Mouse (Mus musculus): ENCODE measurements around the gene Zfp622. TPM values are rescaled to one million over a fixed set of nuclear protein-coding genes. Genes with fewer than 3 reads are reported as not detected.

The Zfp622 gene
- polyA plus RNA-seq, 1 experiment = 13.6 TPM

DNA sequence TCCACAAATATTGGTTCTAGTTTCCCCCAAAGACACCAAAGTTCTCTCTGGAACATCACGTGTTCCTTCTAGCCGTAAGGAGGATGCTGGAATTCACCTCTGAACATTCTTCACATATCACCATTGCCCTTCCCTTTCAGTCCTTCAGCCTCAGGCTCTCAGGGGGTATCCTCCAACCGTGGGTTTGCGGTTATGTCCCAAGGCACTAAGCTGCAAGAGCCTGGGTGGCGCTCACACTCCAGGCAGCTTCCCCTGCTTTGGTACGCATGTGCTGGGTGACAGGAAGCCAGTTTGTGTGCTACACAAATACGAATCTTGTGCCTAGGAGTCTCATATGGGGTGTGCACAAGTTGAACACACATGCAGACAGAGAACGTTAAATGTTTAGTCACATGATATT is 36.8 kb upstream of the Zfp622 start:
- WGBS = 70% methylated on average over 8 of the region's 8 CpGs
- no peak for DNase-seq
- TF ChIP-seq POLR2A (IDR thresholded peaks at IDR 0.05; ENCODE audit: borderline replicate concordance, extremely low read depth, low read depth, low read length) (no peak), CTCF (IDR thresholded peaks at IDR 0.05; ENCODE audit: insufficient read depth, low read length) (no peak)
- no peak overlapping the region for H3K4me3 ChIP-seq (replicated peaks; ENCODE audit: extremely low read depth, low read depth, low read length)
- H3K4me1 ChIP-seq (ENCODE audit: control insufficient read depth, insufficient read depth, low read length) = peaks cover 7% of the 10 kb centered on the region

DNA sequence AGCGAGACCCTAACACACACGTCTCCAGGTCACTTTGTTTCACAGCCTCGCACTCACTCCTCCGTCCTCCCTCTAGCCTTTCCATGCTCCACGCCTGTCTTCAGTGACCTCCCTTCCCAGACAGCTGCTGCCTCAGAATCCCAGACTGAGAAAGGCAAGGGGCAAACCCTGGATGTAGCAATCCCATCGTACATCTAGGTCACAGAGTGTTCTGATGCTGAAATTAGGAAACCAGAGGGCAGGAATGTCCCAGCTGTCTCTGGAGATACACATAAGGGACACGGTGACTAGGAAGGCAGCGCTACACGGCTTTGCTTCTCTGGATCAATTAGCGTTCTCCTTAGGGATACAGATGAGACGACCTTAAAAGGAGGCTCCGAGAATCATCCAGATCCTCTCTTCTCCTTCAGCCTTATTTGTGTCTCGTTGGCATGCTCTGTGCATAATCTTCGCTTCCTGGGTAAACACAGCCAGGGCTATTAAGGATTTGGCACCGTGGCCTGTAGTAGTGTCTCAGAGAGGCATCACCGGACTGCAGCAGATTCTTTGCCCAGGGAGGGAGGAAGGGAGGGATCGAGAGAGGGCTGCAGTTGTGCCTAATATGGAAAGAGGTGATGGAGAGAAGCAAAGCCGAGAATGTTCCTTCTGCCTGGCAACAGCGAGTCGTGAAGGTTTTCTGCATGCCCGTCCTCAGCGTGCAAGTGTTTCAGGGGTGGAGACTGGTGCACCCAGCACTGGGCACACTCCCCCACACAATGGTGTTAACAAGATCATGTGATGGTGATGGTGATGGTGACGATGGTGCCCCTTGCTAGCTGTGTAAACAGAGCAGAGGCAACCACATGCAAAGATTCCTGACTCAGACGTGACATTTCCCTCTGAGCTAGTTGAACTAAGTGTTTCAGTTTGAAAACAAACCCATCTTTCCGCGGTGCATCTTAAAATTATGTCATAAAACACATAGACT is 35.6 kb upstream of the Zfp622 start:
- TF ChIP-seq POLR2A (IDR thresholded peaks at IDR 0.05; ENCODE audit: borderline replicate concordance, extremely low read depth, low read depth, low read length) (no peak), CTCF (IDR thresholded peaks at IDR 0.05; ENCODE audit: insufficient read depth, low read length) (no peak)
- peaks cover 7% of the 10 kb centered on the region; the same call in 1 of the 2 replicates for H3K4me1 ChIP-seq (ENCODE audit: control insufficient read depth, insufficient read depth, low read length)
- no peak for DNase-seq
- WGBS = 56% methylated on average over 26 of the region's 26 CpGs
- no peak overlapping the region for H3K4me3 ChIP-seq (replicated peaks; ENCODE audit: extremely low read depth, low read depth, low read length)

DNA sequence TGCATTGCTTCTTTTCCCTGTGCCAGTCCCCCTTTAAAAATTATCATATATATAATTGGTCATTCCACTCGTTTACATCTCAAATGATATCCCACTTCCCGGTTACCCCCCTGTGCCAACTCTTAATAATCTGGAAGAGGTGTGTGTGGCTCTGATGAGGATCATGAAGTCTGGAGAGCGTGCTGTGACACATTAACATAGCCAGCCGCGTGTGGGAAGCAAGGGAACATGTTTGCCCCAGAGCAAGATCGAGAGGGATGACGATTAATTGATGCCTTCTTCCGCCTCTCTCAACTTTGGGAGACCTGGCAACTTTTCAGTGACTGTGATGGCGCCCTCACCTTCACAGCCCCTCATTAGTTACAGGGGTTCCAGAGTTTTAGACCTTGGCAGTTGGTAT is 34.5 kb upstream of the Zfp622 start:
- no peak overlapping the region for H3K4me3 ChIP-seq (replicated peaks; ENCODE audit: extremely low read depth, low read depth, low read length)
- no peak for DNase-seq
- 78% methylated on average over 9 of the region's 9 CpGs for WGBS
- TF ChIP-seq POLR2A (IDR thresholded peaks at IDR 0.05; ENCODE audit: borderline replicate concordance, extremely low read depth, low read depth, low read length) (no peak), CTCF (IDR thresholded peaks at IDR 0.05; ENCODE audit: insufficient read depth, low read length) (no peak)
- H3K4me1 ChIP-seq (ENCODE audit: control insufficient read depth, insufficient read depth, low read length) = peaks cover 7% of the 10 kb centered on the region; the same call in 1 of the 2 replicates

DNA sequence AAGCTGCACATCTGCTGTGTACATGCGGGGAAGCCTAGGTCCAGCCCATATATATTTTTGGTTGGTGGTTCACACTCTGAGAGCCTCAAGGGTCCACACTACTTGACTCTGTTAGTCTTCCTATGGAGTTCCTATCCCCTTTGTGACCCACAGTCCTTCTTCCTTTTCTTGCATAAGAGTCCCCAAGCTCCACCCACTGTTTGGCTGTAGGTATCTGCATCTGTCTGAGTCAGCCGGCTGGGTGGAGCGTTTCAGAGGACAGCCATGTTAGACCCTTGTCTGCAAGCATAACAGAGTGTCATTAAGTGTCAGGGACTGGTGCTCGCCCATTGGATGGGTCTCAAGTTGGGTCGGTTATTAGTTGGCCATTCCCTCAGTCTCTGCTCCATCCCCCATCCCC is 33.6 kb upstream of the Zfp622 start:
- H3K4me3 ChIP-seq (replicated peaks; ENCODE audit: extremely low read depth, low read depth, low read length) = no peak overlapping the region
- WGBS = 69% methylated on average over 5 of the region's 5 CpGs
- peaks cover 5% of the 10 kb centered on the region; the same call in 1 of the 2 replicates for H3K4me1 ChIP-seq (ENCODE audit: control insufficient read depth, insufficient read depth, low read length)
- TF ChIP-seq CTCF (IDR thresholded peaks at IDR 0.05; ENCODE audit: insufficient read depth, low read length) (no peak), POLR2A (IDR thresholded peaks at IDR 0.05; ENCODE audit: borderline replicate concordance, extremely low read depth, low read depth, low read length) (no peak)
- DNase-seq = no peak

DNA sequence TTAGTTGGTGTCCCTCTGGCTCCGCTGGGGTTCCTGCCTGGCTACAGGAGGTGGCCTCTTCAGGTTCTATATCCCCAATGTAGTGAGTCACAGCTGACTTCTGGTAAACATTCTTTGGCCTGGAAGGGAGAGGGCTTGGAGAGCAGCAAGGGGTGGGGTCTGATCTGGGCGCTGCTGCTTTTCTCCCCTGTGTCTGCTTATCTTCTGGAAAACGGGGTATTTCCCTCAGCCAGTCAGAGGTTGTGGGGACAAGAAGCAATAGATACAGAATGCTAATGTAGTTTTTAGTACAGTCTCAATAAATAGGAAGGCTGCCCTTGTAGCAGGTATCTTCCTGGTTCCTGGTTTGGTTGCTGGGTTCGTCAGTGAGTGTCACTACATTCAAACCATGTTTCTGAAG is 33.1 kb upstream of the Zfp622 start:
- no peak for DNase-seq
- 61% methylated on average over 4 of the region's 4 CpGs for WGBS
- H3K4me1 ChIP-seq (ENCODE audit: control insufficient read depth, insufficient read depth, low read length) = peaks cover 8% of the 10 kb centered on the region; the same call in 1 of the 2 replicates

DNA sequence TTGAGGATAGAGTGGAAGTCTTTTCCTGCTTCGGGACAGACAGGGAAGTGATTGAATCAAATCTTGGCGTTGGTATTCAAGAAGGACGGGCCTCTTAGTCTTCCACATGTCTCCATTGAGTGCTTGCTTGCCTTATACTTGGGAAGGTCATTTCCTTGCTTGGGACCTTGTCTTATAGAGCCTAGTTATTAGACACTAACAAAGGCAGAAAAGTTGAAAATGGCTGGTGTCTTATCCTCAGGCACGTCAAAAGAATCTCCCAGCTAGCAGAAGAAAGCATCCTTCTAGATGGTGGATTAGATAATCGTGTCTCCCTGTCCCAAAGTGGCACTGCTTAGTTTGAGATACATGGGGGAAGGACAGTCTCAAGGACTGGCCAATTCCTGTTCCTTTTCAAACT is 28.2 kb upstream of the Zfp622 start:
- 50% methylated on average over 5 of the region's 5 CpGs for WGBS
- H3K4me3 ChIP-seq (replicated peaks; ENCODE audit: extremely low read depth, low read depth, low read length) = no peak overlapping the region
- peaks cover 5% of the 10 kb centered on the region; the same call in 1 of the 2 replicates for H3K4me1 ChIP-seq (ENCODE audit: control insufficient read depth, insufficient read depth, low read length)
- no peak for DNase-seq
- TF ChIP-seq POLR2A (IDR thresholded peaks at IDR 0.05; ENCODE audit: borderline replicate concordance, extremely low read depth, low read depth, low read length) = no peak
- no peak for TF ChIP-seq CTCF (IDR thresholded peaks at IDR 0.05; ENCODE audit: insufficient read depth, low read length)

More for the DNA sequence above, 33.1 kb upstream of the Zfp622 start:
- no peak overlapping the region for H3K4me3 ChIP-seq (replicated peaks; ENCODE audit: extremely low read depth, low read depth, low read length)
- TF ChIP-seq CTCF (IDR thresholded peaks at IDR 0.05; ENCODE audit: insufficient read depth, low read length) (no peak), POLR2A (IDR thresholded peaks at IDR 0.05; ENCODE audit: borderline replicate concordance, extremely low read depth, low read depth, low read length) (no peak)

DNA sequence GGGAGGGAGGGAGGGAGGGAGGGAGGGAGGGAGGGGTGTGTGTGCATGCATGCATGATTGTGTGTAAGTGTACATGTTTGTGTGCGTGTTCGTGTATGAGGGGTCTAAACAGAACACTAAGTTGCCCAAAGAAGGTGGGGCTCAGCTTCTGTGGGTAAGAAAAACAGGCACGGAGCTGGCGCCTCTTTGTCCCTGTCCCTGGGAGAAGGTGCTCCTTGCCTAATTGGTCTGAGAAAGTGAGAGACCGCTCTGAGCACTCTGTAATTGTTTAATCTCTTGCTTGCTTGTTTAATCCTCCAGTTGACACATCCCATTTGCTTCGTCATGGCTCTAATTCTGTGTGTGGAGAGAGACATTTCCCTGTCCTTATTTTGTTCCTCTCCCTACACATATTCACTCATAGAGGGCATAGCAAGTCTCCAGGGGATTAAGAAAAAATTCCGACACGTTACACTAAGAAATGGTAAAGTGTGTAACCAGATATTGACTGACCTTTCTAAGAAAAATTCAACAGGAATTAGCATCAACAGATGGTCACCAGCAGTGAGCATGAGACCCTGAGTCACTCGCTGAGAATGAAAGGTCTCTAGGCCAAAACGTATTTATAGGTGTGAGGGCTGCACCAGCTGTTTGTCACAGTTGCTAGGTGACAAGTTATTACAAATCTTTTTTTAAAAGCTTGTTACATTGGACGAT is 27.6 kb upstream of the Zfp622 start:
- Histone ChIP-seq H3K4me3 (replicated peaks; ENCODE audit: extremely low read depth, low read depth, low read length) (no peak overlapping the region), H3K4me1 (ENCODE audit: control insufficient read depth, insufficient read depth, low read length) (peaks cover 5% of the 10 kb centered on the region; the same call in 1 of the 2 replicates)
- TF ChIP-seq POLR2A (IDR thresholded peaks at IDR 0.05; ENCODE audit: borderline replicate concordance, extremely low read depth, low read depth, low read length) = no peak
- TF ChIP-seq CTCF (IDR thresholded peaks at IDR 0.05; ENCODE audit: insufficient read depth, low read length) = no peak
- 51% methylated on average over 11 of the region's 11 CpGs for WGBS
- DNase-seq = no peak

DNA sequence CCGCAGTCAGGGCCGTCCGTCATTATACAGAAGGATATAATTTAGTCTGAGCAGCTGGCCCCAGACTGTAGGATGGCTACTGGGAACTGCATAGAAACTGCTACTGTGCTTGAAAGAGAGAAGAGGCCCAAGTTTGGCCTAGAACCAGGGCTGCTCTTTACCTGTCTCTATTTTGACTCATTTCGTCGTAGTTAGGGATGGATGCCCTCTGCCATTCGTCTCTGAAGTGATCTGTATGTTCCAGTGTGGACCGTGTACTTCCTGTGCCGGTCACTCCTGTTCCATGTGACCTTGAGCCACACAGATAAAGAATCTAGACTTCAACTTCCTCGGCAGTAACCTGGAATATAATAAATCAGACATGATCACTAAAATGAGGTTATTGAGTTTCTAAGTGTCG is 26.5 kb upstream of the Zfp622 start:
- 74% methylated on average over 10 of the region's 10 CpGs for WGBS
- TF ChIP-seq CTCF (IDR thresholded peaks at IDR 0.05; ENCODE audit: insufficient read depth, low read length) (no peak), POLR2A (IDR thresholded peaks at IDR 0.05; ENCODE audit: borderline replicate concordance, extremely low read depth, low read depth, low read length) (no peak)
- DNase-seq = no peak
- Histone ChIP-seq H3K4me1 (ENCODE audit: control insufficient read depth, insufficient read depth, low read length) (peaks cover 5% of the 10 kb centered on the region; the same call in 1 of the 2 replicates), H3K4me3 (replicated peaks; ENCODE audit: extremely low read depth, low read depth, low read length) (no peak overlapping the region)

DNA sequence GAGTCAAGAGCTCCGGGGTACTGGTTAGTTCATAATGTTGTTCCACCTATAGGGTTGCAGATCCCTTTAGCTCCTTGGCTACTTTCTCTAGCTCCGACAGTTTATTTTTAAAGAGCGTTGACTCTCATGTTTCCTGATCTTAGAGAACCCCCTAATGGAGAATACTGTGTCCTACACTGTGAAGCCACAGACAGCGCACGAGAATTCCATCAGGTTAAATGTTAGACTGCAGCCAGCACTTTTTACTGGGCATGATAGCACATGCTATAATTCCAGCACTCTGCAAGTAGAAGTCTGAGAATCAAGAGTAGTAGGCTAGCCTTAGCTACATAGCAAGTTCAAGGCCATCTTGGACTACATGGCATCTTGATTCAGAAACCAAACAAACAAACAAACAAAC is 24.8 kb upstream of the Zfp622 start:
- no peak for TF ChIP-seq POLR2A (IDR thresholded peaks at IDR 0.05; ENCODE audit: borderline replicate concordance, extremely low read depth, low read depth, low read length)
- 0 out of 2 replicates have a peak, but pooled peaks have one; percentile 6 for TF ChIP-seq CTCF (IDR thresholded peaks at IDR 0.05; ENCODE audit: insufficient read depth, low read length)
- H3K4me1 ChIP-seq (ENCODE audit: control insufficient read depth, insufficient read depth, low read length) = peaks cover 5% of the 10 kb centered on the region; the same call in 1 of the 2 replicates
- WGBS = 32% methylated on average over 5 of the region's 5 CpGs
- no peak overlapping the region for H3K4me3 ChIP-seq (replicated peaks; ENCODE audit: extremely low read depth, low read depth, low read length)
- no peak for DNase-seq
